Mouse (Mus musculus): ENCODE results near the gene C1qa. TPM values are rescaled to one million over a fixed set of nuclear protein-coding genes. Genes with fewer than 3 reads are reported as not detected.

Gene C1qa
- polyA plus RNA-seq (2012; rRNA removed) (27.9 and 34.9 TPM in 2 replicates), polyA plus RNA-seq (2014; fragmentation: Nextera tagmentation; extraction: Ambion mirVana) (40.1 and 46.2 TPM in 2 replicates)

- no peak for TF ChIP-seq POLR2A (IDR thresholded peaks at IDR 0.05; ENCODE audit: borderline replicate concordance, extremely low read depth, insufficient read depth, insufficient read length)
- ATAC-seq (ENCODE audit: low FRiP score, low read depth) (no peak), DNase-seq (ENCODE audit: low spot score) (no peak)
- H3K36me3 ChIP-seq (ENCODE audit: control insufficient read depth, insufficient read depth, low read length), result no peaks in the 10 kb centered on the region
- H3K4me3 ChIP-seq (replicated peaks; ENCODE audit: low read length), result no peak within 1 kb of the TSS
- no peak within 1 kb of the TSS for H3K4me2 ChIP-seq (replicated peaks; ENCODE audit: low read depth, low read length, severe bottlenecking)
- WGBS, result 79% methylated on average over 9 of the region's 9 CpGs
- no peak within 1 kb of the TSS for H3K9ac ChIP-seq (ENCODE audit: low read depth, low read length, severe bottlenecking)
- H3K4me1 ChIP-seq (ENCODE audit: control insufficient read depth, insufficient read depth, low read length), result no peaks in the 10 kb centered on the region
- peaks cover 29% of the 10 kb centered on the region; the same call in 1 of the 2 replicates for H3K27me3 ChIP-seq (ENCODE audit: control insufficient read depth, insufficient read depth, low read length)
- H3K27ac ChIP-seq (replicated peaks; ENCODE audit: low read depth, low read length), result no peak within 1 kb of the TSS
- H3K9me3 ChIP-seq (ENCODE audit: control insufficient read depth, low read length), result no peaks in the 10 kb centered on the region
Observed at GRCm38 (mm10) chr4:136898637-136899036, at the start of gene C1qa. C1qa (minus strand) TSS chr4:136898803.

GRCm38 (mm10) chr4:136945397-136945796 lies 46.8 kb upstream of the C1qa start:
- no peak for TF ChIP-seq POLR2A (IDR thresholded peaks at IDR 0.05; ENCODE audit: borderline replicate concordance, extremely low read depth, insufficient read depth, insufficient read length)
- no peak for DNase-seq (ENCODE audit: low spot score)
- no peaks in the 10 kb centered on the region for H3K27me3 ChIP-seq (ENCODE audit: control insufficient read depth, insufficient read depth, low read length)

GRCm38 (mm10) chr4:136944558-136945350 lies 46.2 kb upstream of the C1qa start:
- no peaks in the 10 kb centered on the region for H3K9me3 ChIP-seq (ENCODE audit: control insufficient read depth, low read length)
- H3K27ac ChIP-seq (replicated peaks; ENCODE audit: low read depth, low read length), result 0 out of 2 replicates have a peak overlapping the region, but pooled peaks have one; percentile 13
- 0 out of 2 replicates have a peak, but pooled peaks cover 3% of the 10 kb centered on the region for H3K4me1 ChIP-seq (ENCODE audit: control insufficient read depth, insufficient read depth, low read length)
- peak; percentile 5 for DNase-seq (ENCODE audit: low spot score)
- H3K4me2 ChIP-seq (replicated peaks; ENCODE audit: low read depth, low read length, severe bottlenecking), result no peak overlapping the region
- no peak for ATAC-seq (ENCODE audit: low FRiP score, low read depth)
- no peak for TF ChIP-seq POLR2A (IDR thresholded peaks at IDR 0.05; ENCODE audit: borderline replicate concordance, extremely low read depth, insufficient read depth, insufficient read length)
- H3K9ac ChIP-seq (ENCODE audit: low read depth, low read length, severe bottlenecking), result no peak overlapping the region
- 70% methylated on average over 11 of the region's 11 CpGs for WGBS
- H3K36me3 ChIP-seq (ENCODE audit: control insufficient read depth, insufficient read depth, low read length), result no peaks in the 10 kb centered on the region
- no peaks in the 10 kb centered on the region for H3K27me3 ChIP-seq (ENCODE audit: control insufficient read depth, insufficient read depth, low read length)
- H3K4me3 ChIP-seq (replicated peaks; ENCODE audit: low read length), result no peak overlapping the region

More at GRCm38 (mm10) chr4:136945397-136945796, 46.8 kb upstream of the C1qa start:
- Histone ChIP-seq H3K4me2 (replicated peaks; ENCODE audit: low read depth, low read length, severe bottlenecking) (no peak overlapping the region), H3K9ac (ENCODE audit: low read depth, low read length, severe bottlenecking) (no peak overlapping the region), H3K4me3 (replicated peaks; ENCODE audit: low read length) (no peak overlapping the region), H3K9me3 (ENCODE audit: control insufficient read depth, low read length) (no peaks in the 10 kb centered on the region), H3K36me3 (ENCODE audit: control insufficient read depth, insufficient read depth, low read length) (no peaks in the 10 kb centered on the region), H3K27ac (replicated peaks; ENCODE audit: low read depth, low read length) (no peak overlapping the region), H3K4me1 (ENCODE audit: control insufficient read depth, insufficient read depth, low read length) (0 out of 2 replicates have a peak, but pooled peaks cover 3% of the 10 kb centered on the region)
- 52% methylated on average over 17 of the region's 17 CpGs for WGBS
- ATAC-seq (ENCODE audit: low FRiP score, low read depth), result no peak

DNA sequence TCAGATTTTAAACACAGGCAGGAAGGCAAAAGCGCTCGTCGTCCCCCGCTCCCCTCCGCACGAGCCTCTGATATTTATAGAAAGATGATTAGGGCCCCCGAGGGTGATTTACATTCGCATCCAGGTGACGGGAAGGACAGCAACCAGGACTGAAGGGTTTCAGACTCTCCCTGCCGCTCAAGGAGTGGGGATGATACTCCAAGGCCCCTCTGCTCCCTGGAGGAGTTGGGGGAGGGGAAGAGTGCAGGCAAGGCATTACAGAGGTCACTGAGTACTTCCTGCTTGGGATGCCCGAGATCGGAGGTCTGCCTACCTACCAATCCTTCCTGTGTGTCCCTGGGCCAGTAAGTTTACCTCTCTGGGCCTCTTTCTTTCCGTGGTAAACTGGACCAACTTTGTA lies 44.6 kb upstream of the C1qa start:
- H3K9ac ChIP-seq (ENCODE audit: low read depth, low read length, severe bottlenecking), result no peak overlapping the region
- H3K36me3 ChIP-seq (ENCODE audit: control insufficient read depth, insufficient read depth, low read length), result no peaks in the 10 kb centered on the region
- WGBS, result 17% methylated on average over 13 of the region's 13 CpGs
- no peak overlapping the region for H3K4me2 ChIP-seq (replicated peaks; ENCODE audit: low read depth, low read length, severe bottlenecking)
- DNase-seq (ENCODE audit: low spot score) (no peak), ATAC-seq (ENCODE audit: low FRiP score, low read depth) (no peak)
- H3K9me3 ChIP-seq (ENCODE audit: control insufficient read depth, low read length), result no peaks in the 10 kb centered on the region
- H3K4me1 ChIP-seq (ENCODE audit: control insufficient read depth, insufficient read depth, low read length), result 0 out of 2 replicates have a peak, but pooled peaks cover 3% of the 10 kb centered on the region
- H3K27ac ChIP-seq (replicated peaks; ENCODE audit: low read depth, low read length), result no peak overlapping the region
- no peaks in the 10 kb centered on the region for H3K27me3 ChIP-seq (ENCODE audit: control insufficient read depth, insufficient read depth, low read length)
- TF ChIP-seq POLR2A (IDR thresholded peaks at IDR 0.05; ENCODE audit: borderline replicate concordance, extremely low read depth, insufficient read depth, insufficient read length), result no peak
- no peak overlapping the region for H3K4me3 ChIP-seq (replicated peaks; ENCODE audit: low read length)

GRCm38 (mm10) chr4:136942761-136943160 lies 44.2 kb upstream of the C1qa start:
- no peaks in the 10 kb centered on the region for H3K27me3 ChIP-seq (ENCODE audit: control insufficient read depth, insufficient read depth, low read length)
- ATAC-seq (ENCODE audit: low FRiP score, low read depth) (no peak), DNase-seq (ENCODE audit: low spot score) (no peak)
- TF ChIP-seq POLR2A (IDR thresholded peaks at IDR 0.05; ENCODE audit: borderline replicate concordance, extremely low read depth, insufficient read depth, insufficient read length), result no peak
- H3K4me2 ChIP-seq (replicated peaks; ENCODE audit: low read depth, low read length, severe bottlenecking), result no peak overlapping the region
- no peak overlapping the region for H3K27ac ChIP-seq (replicated peaks; ENCODE audit: low read depth, low read length)
- no peaks in the 10 kb centered on the region for H3K9me3 ChIP-seq (ENCODE audit: control insufficient read depth, low read length)
- 0 out of 2 replicates have a peak, but pooled peaks cover 3% of the 10 kb centered on the region for H3K4me1 ChIP-seq (ENCODE audit: control insufficient read depth, insufficient read depth, low read length)
- H3K36me3 ChIP-seq (ENCODE audit: control insufficient read depth, insufficient read depth, low read length), result no peaks in the 10 kb centered on the region
- H3K4me3 ChIP-seq (replicated peaks; ENCODE audit: low read length), result no peak overlapping the region
- WGBS, result 19% methylated on average over 17 of the region's 18 CpGs
- H3K9ac ChIP-seq (ENCODE audit: low read depth, low read length, severe bottlenecking), result no peak overlapping the region

Data from limb, embryonic 14.5 days (tissue).